Mouse (Mus musculus): ENCODE measurements around the gene Gm42957.
"Not testable (repeated sequence)": the region's sequence is repeated elsewhere in the genome, so short reads cannot be mapped to it uniquely, and the experiment has no call there.

Gm42957 gene

DNA sequence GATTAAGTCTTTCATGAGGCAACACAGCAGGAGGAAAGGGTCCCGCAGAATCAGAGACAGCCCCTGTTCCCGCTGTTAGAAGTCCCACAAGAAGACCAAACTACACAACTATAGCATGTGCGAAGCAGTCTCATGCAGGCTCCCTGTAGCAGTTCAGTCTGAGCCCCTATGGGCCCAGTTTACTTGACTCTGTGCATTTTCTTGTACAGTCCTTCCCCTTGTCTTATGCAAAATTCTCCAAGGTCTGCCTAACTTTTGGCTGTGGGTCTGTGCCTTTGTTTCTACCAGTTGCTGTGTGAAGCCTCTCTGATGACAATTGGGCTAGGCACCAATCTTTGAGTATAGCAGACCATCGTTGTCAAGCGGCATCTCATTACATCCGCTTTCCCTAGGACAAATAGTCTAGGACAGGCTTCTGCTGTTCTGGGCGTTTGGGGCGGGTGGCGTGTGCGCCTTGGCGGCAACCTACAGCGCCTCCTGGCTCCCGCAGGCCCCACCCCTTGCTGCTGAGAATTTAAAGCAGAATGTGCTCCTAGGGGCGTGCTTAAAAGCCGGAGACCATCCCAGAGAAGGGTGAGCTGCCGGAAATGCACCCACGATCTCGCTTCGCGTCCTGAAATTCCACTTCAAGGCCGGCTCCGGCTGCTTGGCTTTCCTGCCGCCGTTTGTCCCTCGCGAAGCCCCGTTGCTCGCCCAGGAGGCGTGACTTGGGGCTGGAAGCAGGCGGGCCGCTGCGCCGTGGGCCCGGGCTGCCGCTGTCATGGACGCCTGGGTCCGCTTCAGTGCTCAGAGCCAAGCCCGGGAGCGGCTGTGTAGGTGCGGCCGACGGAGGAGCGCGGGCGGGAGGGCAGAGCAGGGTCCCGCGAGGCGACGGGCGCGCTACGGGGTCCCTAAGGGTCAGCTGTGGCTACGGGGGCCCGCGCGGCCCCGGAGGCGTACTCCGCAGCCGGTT, at the start of gene Gm42957, which contains the start of gene Pex11b:
TSS of gene Gm42957 (plus strand) at position 547 of the 952 bp plus-strand sequence.
TSS of gene Pex11b (plus strand) at position 449 of the 952 bp plus-strand sequence.
- DNase-seq (ENCODE audit: low spot score in 2 of 2), result peak; percentile 67 to 80

DNA sequence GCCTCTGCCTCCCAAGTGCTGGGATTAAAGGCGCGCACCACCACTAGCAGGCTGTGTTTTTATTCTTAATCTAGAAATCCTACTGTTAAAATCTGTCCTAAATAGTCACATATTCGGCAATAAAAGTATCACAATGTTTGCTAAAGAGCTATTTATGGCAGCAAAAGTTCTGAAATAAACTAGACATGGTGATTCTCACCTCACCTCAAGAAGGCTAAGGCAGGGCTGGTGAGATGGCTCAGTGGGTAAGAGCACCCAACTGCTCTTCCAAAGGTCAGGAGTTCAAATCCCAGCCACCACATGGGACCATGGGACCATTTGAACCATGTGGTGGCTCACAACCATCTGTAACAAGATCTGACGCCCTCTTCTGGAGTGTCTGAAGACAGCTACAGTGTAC, 44.6 kb upstream of the Gm42957 start:
- no peak for DNase-seq (ENCODE audit: low spot score in 2 of 2)

DNA sequence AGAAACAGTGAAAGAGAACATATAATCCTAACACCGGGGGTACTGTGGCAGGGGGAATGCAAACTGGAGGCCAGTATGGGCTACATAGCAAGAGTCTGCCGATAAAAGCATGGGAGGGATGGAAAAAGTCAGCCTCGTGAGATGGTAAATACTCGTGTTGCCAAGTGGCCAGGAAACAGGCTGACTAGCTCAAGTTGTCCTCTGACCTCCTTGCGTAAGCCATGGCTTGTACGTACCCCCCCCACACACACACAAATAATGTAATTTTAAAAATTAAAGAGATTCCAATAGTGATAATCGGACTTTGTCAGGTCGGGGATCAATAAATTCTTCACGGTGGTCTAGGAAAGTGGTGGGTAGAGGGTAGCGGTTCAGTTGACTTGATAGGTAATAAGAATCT, 41.9 kb upstream of the Gm42957 start:
- no peak for DNase-seq (ENCODE audit: low spot score in 2 of 2)

DNA sequence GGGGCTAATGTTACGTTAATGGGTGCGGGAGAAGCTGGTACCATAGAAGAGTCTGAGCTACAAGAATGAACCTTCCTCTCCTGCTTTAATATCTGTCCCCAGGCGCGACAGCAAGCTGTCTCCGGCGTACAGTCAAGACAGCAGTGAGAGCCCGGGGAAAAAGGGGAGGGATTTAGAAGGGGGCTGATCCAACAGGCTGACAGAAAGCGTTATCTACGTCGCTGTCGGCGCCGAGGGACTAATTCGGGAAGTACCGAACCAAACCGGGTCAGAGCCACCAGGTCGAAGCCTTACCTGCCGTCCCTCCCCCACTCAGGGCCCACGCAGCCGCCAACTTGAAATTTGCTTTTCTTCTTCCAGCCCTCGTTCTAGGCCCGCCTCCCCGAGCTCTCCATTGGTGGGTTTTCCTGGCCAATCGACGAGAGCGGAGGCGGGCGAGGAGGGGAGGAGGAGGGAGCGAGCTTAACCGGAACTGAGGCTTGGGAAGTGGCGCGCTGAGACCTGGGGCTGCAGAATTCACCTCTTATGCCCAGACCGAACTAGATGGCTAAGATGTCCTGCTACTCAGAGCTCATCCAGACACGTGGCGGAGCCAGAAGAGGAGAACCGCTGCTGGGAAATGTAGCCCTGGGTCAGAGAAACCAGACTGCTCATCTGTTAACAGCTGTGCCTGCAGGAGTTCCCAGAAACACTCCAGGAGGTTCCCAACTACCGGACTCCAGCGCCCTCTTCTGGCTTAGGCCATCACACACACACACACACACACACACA, 41.3 kb upstream of the Gm42957 start, which contains the start of gene Polr3gl:
TSS of gene Polr3gl (minus strand) at position 392 of the 771 bp plus-strand sequence.
- DNase-seq (ENCODE audit: low spot score in 2 of 2), result peak; percentile 82 to 89

DNA sequence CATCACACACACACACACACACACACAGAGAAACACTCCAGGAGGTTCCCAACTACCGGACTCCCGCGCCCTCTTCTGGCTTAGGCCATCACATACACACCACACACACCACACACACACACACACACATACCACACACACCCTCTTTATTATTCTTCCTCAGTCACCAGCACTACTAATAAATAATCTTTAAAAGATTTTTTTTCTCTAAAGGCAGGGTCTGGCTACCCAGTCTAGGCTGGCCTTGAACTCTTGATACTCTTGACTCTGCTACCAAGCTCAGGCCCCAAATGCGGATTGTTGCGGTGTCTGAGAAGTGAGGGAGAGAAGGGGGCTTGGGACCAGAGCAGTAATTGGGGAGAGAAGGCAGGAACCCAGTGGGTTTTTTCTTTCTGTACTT, 40.4 kb upstream of the Gm42957 start:
- DNase-seq (ENCODE audit: low spot score in 2 of 2), result no peak

DNA sequence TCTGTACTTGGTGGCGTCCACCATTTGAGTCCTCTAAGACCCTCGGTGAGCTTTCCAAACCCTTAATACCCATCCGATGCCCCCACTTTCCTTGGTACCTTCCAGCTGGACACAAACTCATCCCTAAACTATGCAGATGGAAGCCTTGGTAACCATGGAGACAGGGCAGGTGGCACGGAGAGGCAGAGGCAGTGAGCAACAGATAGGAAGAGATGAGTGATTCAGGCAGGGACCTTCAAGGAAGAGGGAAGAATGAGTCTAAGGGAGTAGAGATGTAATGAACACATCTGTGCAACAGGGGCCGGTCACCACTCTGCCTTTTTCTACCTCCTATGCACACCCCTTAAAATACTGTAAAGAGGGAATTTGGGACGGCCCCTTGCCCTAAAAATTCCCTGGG, 39.6 kb upstream of the Gm42957 start:
- DNase-seq (ENCODE audit: low spot score in 2 of 2), result no peak

DNA sequence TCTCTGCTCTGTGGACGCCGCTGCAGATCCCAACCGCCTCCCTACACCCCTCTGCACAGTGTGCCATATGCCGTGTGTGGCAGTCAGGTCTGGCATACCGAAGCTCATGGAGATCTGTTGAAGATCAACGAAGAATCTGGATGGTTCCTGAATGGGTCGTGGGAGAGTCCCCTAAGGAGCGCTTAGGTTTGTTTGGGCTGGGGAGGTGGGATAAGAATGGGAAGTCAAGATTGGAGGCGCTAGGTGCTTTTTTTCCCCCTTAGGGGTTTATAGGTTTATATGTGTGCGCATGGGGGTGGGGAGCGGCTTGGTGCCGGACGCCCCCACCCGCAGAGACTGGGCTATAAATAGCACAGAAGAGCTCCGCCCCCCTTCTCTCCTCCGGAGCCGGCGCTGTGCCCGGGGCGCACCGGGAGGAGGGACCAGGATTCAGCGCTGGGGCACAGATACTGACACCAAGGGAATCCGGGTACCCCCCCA, 39.0 kb upstream of the Gm42957 start, which contains the start of gene Ankrd34a:
TSS of gene Ankrd34a (plus strand) at position 409 of the 480 bp plus-strand sequence.
- DNase-seq (ENCODE audit: low spot score in 2 of 2), result no peak

DNA sequence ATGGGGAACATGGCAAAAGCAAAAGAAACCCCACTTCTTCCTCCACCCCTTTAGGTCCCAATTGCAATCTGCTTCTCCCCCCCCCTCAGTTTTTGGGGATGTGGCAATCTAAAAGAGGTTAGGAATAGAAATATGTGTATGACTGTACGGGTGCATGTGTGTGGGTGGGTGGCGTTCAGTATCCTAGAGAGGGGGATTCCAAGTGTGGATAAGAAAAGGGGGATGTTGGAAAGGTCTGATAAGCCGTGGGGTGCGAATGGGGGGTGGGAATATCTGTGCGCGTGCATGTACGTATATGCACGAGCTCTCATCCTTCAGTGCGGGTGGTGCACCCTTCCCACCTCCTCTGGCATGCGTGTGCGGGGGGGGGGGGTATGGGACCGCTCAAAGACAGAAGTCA, 38.4 kb upstream of the Gm42957 start:
- DNase-seq (ENCODE audit: low spot score in 2 of 2), result no peak

DNA sequence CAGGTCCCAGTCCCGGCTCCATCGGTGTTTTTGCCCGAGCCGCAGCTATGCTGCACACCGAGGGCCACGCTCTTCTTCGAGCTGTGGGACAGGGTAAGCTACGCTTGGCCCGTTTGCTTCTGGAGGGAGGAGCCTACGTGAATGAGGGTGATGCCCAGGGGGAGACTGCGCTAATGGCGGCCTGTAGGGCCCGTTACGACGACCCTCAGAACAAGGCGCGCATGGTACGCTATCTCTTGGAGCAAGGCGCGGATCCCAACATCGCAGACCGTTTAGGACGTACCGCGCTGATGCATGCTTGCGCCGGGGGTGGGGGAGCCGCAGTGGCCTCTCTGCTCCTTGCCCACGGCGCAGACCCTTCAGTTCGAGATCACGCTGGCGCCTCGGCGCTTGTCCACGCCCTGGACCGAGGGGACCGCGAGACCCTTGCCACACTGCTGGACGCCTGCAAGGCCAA, 37.8 kb upstream of the Gm42957 start:
- DNase-seq (ENCODE audit: low spot score in 2 of 2), result no peak

DNA sequence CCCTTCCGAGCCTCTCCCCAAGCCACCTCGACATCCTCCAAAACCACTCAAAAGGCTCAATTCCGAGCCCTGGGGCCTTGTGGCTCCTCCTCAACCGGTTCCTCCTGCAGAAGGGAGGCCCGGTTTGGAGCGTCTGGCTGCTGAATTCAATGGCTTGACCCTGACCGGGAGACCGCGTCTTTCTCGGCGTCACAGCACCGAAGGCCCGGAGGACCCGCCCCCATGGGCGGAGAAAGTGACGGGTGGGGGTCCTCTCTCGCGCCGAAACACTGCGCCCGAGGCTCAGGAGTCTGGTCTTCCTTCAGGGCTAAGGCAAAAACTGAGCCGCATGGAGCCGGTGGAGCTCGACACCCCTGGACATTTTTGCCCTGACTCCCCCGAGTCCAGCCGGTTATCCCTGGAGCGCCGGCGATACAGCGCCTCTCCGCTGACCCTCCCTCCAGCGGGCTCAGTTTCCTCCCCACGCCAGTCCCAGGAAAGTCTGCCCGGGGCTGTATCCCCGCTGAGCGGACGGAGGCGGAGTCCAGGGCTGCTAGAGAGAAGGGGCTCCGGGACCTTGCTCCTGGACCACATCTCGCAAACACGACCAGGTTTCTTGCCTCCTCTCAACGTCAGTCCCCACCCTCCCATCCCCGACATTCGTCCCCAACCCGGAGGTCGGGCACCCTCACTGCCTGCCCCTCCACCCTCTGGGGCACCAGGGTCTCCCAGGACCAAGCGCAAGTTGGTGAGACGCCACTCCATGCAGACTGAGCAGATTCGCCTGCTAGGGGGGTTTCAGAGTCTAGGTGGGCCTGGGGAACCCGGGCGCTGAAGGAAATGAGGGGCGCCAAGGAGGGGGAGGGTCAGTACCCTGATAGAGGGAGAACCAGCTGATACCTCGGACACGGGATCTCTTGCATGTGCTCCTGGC, 36.9 kb upstream of the Gm42957 start:
- no peak for DNase-seq (ENCODE audit: low spot score in 2 of 2)

DNA sequence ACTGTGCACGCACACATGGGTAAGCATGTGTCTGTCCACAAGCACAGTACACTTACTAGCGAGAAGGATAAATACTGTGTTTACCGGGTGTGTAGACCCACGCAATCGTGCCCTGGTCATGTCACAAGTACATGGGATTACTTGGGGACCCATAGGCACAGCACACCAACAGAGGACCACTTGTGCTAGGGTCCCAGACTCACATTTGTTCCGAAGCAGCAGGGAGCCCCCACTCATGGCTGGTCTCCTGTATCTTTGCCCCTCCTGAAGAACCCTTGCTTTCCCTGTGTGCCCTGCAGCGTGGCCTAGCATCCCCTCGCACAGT, 36.2 kb upstream of the Gm42957 start:
- no peak for DNase-seq (ENCODE audit: low spot score in 2 of 2)

DNA sequence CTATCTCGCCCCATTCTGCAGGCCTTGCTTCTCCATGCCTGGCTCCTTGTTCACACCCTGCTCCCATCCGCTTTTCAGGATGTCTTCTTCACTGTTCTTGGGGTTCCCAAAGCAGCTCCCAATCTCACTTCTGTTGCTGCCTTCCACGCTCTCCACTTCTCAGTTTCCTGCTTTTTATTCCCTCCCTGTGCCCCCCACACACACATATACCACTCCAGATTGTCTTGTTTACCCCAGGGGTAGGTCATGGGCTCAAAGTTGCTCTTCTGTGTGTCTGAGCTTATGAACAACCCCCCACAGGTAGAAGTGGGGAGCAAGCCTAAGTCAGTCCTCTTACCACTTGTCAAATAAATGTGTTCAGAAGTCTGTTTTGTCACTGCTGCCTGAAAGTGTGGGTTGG, 35.9 kb upstream of the Gm42957 start:
- no peak for DNase-seq (ENCODE audit: low spot score in 2 of 2)

DNA sequence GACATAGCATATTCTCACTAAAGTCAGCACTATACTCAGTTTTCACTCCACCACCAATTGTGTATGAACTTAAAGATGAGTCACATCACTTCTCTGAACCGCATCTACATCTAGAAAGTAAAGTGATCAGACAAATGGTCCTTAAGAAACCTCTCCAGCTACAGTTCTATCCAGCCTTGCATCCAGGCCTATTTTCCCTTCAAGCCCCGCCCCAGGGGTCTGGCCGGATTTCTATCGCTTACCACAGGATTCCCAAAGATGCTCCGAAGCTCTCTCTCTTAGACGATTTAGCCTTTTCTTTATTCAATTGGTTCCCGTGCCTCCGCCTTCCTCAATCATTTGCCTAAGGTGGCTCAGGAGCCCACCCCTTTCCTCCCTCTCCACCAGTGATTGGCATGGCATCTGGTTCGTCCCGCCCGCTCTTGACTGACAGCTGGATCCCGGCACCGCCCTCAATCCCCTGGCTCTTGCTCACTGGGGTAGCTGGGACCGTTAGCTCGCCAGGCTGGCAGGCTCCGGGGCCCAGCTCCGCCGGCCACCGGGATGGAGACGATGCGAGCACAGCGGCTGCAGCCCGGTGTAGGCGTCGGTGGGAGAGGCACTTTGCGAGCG, 34.5 kb upstream of the Gm42957 start, which contains the start of gene Lix1l:
TSS of gene Lix1l (plus strand) at position 511 of the 612 bp plus-strand sequence.
- peak; percentile 50 to 75 for DNase-seq (ENCODE audit: low spot score in 2 of 2)

DNA sequence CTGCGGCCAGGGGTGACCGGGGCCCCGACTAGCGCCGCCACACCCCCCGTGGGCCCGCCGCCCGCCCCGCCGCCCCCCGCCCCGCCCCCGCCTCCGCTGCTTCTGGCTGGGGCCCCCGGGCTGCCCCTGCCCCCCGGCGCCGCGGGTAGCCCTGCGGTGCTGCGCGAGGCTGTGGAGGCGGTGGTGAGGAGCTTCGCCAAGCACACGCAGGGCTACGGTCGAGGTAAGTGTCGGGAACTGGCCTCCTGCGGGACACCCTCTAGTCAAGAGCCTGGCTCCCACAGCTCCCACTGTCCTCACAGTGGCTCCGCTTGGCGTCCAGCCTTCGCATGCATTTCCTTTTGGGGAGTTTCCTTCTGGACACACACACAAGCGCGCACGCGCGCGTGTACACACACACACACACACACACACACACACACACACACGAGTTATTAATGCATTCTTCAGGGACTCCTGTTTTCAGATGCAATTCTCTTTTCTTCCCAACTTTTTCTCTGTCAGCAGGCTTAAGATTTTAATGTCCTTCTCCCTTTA, 34.0 kb upstream of the Gm42957 start:
- no peak for DNase-seq (ENCODE audit: low spot score in 2 of 2)

DNA sequence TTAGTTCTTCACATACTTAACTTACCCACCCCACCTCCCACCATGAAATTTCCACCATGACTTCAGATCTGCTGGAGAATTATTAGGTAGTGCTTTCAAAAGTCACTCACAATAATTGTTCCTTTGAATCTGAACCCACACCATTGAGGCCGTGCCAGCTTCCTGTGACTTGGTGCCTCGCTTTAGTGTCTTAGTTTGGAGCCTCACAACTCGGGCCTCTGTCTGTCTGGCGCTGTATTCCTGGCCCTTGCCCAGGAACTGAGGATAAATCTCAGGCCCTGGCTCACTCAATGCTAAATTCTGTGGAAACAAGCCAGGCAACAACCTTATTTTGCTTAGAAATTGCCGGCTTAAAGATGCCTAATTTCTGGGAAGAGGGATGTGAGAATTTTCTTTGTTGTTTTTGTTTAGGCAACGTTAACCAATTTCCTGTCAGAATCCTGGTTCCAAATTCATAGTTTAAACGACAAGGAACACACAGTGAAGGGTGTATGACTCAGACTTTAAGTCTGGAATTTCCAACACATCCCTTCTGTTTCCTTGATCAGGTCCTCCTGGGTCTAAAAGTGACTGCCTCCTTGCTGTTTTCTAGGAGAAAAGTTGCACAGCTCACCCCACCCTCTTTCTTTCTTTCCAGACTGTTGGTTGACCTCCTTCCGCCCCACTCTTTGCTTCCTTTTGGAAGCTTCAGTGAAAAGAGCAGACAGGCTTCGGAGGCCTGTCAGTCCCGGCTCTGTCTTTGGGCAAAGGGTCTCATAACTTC, 33.2 kb upstream of the Gm42957 start:
- DNase-seq (ENCODE audit: low spot score in 2 of 2), result no peak

DNA sequence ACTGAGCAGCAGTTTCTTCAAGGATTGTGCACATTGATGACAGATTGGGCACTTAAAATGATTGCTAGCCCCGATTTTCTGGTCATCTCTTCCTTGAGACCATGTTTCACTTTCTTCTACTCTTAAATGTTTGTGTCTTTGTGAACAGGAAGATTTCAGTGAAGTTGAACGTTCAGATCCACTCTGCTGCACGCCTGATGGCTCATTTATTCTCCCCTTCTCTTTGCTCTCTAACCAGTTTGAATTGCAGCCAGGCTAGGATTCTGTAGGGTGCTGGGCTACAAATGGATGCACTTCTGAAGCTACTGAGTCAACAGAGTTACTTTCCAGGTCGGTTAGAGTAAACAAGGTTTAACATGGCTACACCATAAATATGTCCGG, 32.6 kb upstream of the Gm42957 start:
- no peak for DNase-seq (ENCODE audit: low spot score in 2 of 2)

DNA sequence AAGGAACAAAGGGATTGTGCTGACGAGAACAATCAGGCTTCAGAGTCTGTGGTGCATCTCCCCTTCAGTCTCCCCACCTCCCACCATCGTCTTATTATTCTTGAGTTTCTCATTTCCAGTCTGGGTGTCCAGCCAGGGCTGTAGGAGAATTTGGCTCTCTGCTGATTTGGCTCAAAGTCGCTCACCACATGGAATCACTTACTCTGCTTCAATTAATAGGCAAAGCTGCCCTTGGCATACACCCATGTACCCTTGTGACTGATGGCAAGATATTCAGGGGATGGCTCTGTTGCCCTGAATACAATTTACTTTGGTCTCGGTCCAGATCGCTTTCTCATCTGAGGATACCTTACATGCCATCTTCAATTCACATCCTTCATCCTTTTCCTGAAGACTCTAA, 32.0 kb upstream of the Gm42957 start:
- no peak for DNase-seq (ENCODE audit: low spot score in 2 of 2)

DNA sequence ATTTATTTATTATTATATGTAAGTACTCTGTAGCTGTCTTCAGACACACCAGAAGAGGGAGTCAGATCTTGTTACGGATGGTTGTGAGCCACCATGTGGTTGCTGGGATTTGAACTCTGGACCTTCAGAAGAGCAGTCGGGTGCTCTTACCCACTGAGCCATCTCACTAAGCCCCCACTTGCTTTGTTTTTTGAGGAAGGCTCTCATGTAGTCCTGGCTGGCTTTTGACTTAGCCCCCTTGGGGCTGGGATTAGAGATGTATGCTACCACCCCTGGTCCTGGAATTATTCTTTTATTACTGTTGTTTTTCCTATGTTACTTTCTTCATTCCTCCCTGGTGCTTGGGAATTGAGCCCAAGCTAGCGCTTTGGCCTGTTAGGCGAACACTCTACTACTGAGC, 29.3 kb upstream of the Gm42957 start:
- not testable (repeated sequence) for DNase-seq (ENCODE audit: low spot score in 2 of 2)

DNA sequence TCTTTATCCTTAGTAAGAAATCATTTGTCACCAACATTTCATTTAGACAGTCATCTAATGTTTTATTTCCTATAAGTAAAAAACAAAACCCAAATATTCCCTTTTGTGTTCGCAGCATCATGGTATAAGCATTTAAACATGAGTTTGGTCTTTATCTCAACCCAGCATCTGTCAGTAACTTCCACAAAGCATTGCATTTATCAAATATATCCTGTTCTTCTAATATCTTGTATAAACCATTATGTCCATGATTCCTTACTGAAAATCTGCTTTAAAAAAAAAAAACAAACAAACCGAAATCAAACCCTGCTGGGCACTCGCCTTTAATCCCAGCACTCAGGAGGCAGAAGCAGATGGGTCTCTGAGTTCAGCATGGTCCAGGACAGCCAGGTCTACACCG, 28.7 kb upstream of the Gm42957 start:
- no peak for DNase-seq (ENCODE audit: low spot score in 2 of 2)

DNA sequence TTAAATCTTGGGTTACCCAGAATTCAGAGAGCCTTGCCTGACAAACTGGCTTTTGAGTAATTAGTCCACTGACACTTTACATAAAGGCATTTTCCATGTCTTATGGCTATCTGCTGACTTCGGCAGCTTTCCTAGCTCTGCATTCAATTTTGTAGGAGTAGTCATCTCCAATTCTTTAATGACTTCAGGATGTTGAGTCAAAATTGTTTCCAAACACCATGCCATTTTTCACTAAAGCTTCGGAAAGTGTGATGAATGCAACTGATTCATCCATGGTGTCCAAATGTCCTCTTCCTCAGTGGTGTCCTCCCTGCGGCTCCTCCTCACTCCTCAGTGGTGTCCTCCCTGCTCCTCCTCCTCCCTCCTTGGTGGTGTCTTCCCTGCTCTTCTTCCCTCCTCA, 17.3 kb upstream of the Gm42957 start:
- DNase-seq (ENCODE audit: low spot score in 2 of 2), result no peak

All from natural killer cell, adult 2 months (primary cell).